27 mouse cellular contexts compared by ENCODE assay signal in genomic region chr1:128024363-128025114, GRCm38 (mm10).
DNase-seq lines count a peak whose midpoint lies in the region; ATAC-seq and TF ChIP-seq lines count a peak whose summit lies in the region.
"Had no signal": no experiment of that assay in that cellular context is flagged by ENCODE, and none has a peak within 500 bp of the region (broad histone marks: within the 10 kb centered on the region; RNA-seq: fewer than 3 reads in every experiment).

No protein-coding gene starts in this region.

- H3K4me3 ChIP-seq in heart, embryonic 12.5 days: no peak overlapping the region
- H3K4me3 ChIP-seq in kidney, postnatal 0 days (replicated peaks; ENCODE audit: low read depth, low read length): no peak overlapping the region
- H3K4me3 ChIP-seq in lung, embryonic 16.5 days (ENCODE audit: low read length): no peak overlapping the region
- H3K4me3 ChIP-seq in intestine, embryonic 16.5 days (ENCODE audit: low read length): no peak overlapping the region
- H3K4me3 ChIP-seq: forebrain, embryonic 13.5 days; heart, embryonic 15.5 days; hindbrain, embryonic 13.5 days; left cerebral cortex, adult 2 months; limb, embryonic 15.5 days; midbrain, embryonic 13.5 days; neural tube, embryonic 13.5 days had no signal

- H3K27me3 ChIP-seq in heart, embryonic 12.5 days (replicated peaks): no peaks in the 10 kb centered on the region
- no peaks in the 10 kb centered on the region for H3K27me3 ChIP-seq in kidney, postnatal 0 days (ENCODE audit: insufficient read depth, low read length)
- H3K27me3 ChIP-seq in lung, embryonic 16.5 days (ENCODE audit: control insufficient read depth, insufficient read depth, low read depth, low read length): no peaks in the 10 kb centered on the region
- H3K27me3 ChIP-seq in intestine, embryonic 16.5 days (replicated peaks; ENCODE audit: control insufficient read depth, insufficient read depth, low read length): no peaks in the 10 kb centered on the region
- H3K27me3 ChIP-seq: forebrain, embryonic 13.5 days; heart, embryonic 15.5 days; hindbrain, embryonic 13.5 days; limb, embryonic 15.5 days; midbrain, embryonic 13.5 days; neural tube, embryonic 13.5 days; Patski had no signal

- ATAC-seq in heart, embryonic 12.5 days (ENCODE audit: insufficient number of reproducible peaks, low FRiP score): no peak
- no peak for ATAC-seq in kidney, postnatal 0 days (replicated peaks; ENCODE audit: low FRiP score, low read depth)
- ATAC-seq in lung, embryonic 16.5 days (ENCODE audit: low read depth): peak; percentile 98
- ATAC-seq in intestine, embryonic 16.5 days: 0 out of 2 replicates have a peak, but pooled peaks have one; percentile 68
- ATAC-seq: forebrain, embryonic 13.5 days; midbrain, embryonic 13.5 days; Patski had no signal

- no peak overlapping the region for H3K27ac ChIP-seq in heart, embryonic 12.5 days (ENCODE audit: poor library complexity, severe bottlenecking)
- no peak overlapping the region for H3K27ac ChIP-seq in kidney, postnatal 0 days
- H3K27ac ChIP-seq in lung, embryonic 16.5 days (ENCODE audit: low read length): no peak overlapping the region
- H3K27ac ChIP-seq in intestine, embryonic 16.5 days (ENCODE audit: low read length): no peak overlapping the region
- H3K27ac ChIP-seq: forebrain, embryonic 13.5 days; heart, embryonic 15.5 days; hindbrain, embryonic 13.5 days; left cerebral cortex, adult 2 months; limb, embryonic 15.5 days; liver, embryonic 14.5 days; macrophage; midbrain, embryonic 13.5 days; neural tube, embryonic 13.5 days had no signal

- TF ChIP-seq CTCF in kidney, postnatal 0 days (IDR thresholded peaks at IDR 0.05; ENCODE audit: low read depth): no peak

- 95% methylated on average over 4 of the region's 4 CpGs for WGBS in heart, embryonic 12.5 days
- WGBS in kidney, postnatal 0 days: 65% methylated on average over 4 of the region's 4 CpGs
- 58% methylated on average over 4 of the region's 4 CpGs for WGBS in lung, embryonic 16.5 days
- 70% methylated on average over 4 of the region's 4 CpGs for WGBS in intestine, embryonic 16.5 days

- no peaks in the 10 kb centered on the region for H3K36me3 ChIP-seq in heart, embryonic 12.5 days
- H3K36me3 ChIP-seq in kidney, postnatal 0 days (ENCODE audit: insufficient read depth, low read length): 0 out of 2 replicates have a peak, but pooled peaks cover 3% of the 10 kb centered on the region
- H3K36me3 ChIP-seq in lung, embryonic 16.5 days (ENCODE audit: control insufficient read depth, insufficient read depth, low read length): no peaks in the 10 kb centered on the region
- no peaks in the 10 kb centered on the region for H3K36me3 ChIP-seq in intestine, embryonic 16.5 days (ENCODE audit: control insufficient read depth, insufficient read depth, low read length)
- H3K36me3 ChIP-seq: heart, embryonic 15.5 days; hindbrain, embryonic 13.5 days; limb, embryonic 15.5 days; midbrain, embryonic 13.5 days; neural tube, embryonic 13.5 days had no signal

- no peak overlapping the region for H3K4me2 ChIP-seq in heart, embryonic 12.5 days
- no peak overlapping the region for H3K4me2 ChIP-seq in kidney, postnatal 0 days (ENCODE audit: low read length)
- H3K4me2 ChIP-seq in lung, embryonic 16.5 days (ENCODE audit: low read depth, low read length): no peak overlapping the region
- no peak overlapping the region for H3K4me2 ChIP-seq in intestine, embryonic 16.5 days (ENCODE audit: low read depth, low read length)
- H3K4me2 ChIP-seq: forebrain, embryonic 13.5 days; heart, embryonic 15.5 days; hindbrain, embryonic 13.5 days; limb, embryonic 15.5 days; midbrain, embryonic 13.5 days; neural tube, embryonic 13.5 days had no signal

- DNase-seq in heart, postnatal 10 days: peak; percentile 4
- DNase-seq in kidney, postnatal 0 days (ENCODE audit: low spot score): peak; percentile 69
- no peak for DNase-seq in kidney, adult 8-10 months
- DNase-seq in lung, adult 18-20 months: no peak
- no peak for DNase-seq in left cerebral cortex, postnatal 14 days (ENCODE audit: low spot score in 2 of 2)
- DNase-seq: adrenal gland, postnatal 10 days; cerebellum, adult 8-10 months; cerebellum, postnatal 36 days; gastrocnemius, postnatal 10 days; heart, postnatal 36 days; kidney, adult 2 months; right cerebral cortex, postnatal 4 days; thymus, postnatal 14 days had no signal

- no peaks in the 10 kb centered on the region for H3K4me1 ChIP-seq in heart, embryonic 12.5 days (replicated peaks)
- no peaks in the 10 kb centered on the region for H3K4me1 ChIP-seq in kidney, postnatal 0 days (replicated peaks; ENCODE audit: insufficient read depth, low read length)
- peaks cover 3% of the 10 kb centered on the region for H3K4me1 ChIP-seq in lung, embryonic 16.5 days (replicated peaks; ENCODE audit: control insufficient read depth, insufficient read depth, low read length)
- no peaks in the 10 kb centered on the region for H3K4me1 ChIP-seq in intestine, embryonic 16.5 days (ENCODE audit: control insufficient read depth, insufficient read depth, low read length)
- H3K4me1 ChIP-seq: forebrain, embryonic 13.5 days; heart, embryonic 15.5 days; hindbrain, embryonic 13.5 days; limb, embryonic 15.5 days; neural tube, embryonic 13.5 days had no signal

- no peaks in the 10 kb centered on the region for H3K9me3 ChIP-seq in heart, embryonic 12.5 days (replicated peaks)
- no peaks in the 10 kb centered on the region for H3K9me3 ChIP-seq in kidney, postnatal 0 days (replicated peaks; ENCODE audit: low read length)
- H3K9me3 ChIP-seq in lung, embryonic 16.5 days (ENCODE audit: control insufficient read depth, low read length): no peaks in the 10 kb centered on the region
- H3K9me3 ChIP-seq in intestine, embryonic 16.5 days (ENCODE audit: control insufficient read depth, low read length): no peaks in the 10 kb centered on the region
- H3K9me3 ChIP-seq: forebrain, embryonic 13.5 days; G1E; heart, embryonic 15.5 days; hindbrain, embryonic 13.5 days; limb, embryonic 15.5 days; midbrain, embryonic 13.5 days; neural tube, embryonic 13.5 days had no signal

- intact Hi-C loops in heart, postnatal 10 days (cut with DNase I): no loop called here
- intact Hi-C loops in left cerebral cortex, postnatal 14 days (cut with DNase I): no loop called here

- no peak overlapping the region for H3K9ac ChIP-seq in heart, embryonic 12.5 days
- no peak overlapping the region for H3K9ac ChIP-seq in kidney, postnatal 0 days (ENCODE audit: low read depth, low read length)
- H3K9ac ChIP-seq in lung, embryonic 16.5 days (ENCODE audit: low read length): no peak overlapping the region
- H3K9ac ChIP-seq in intestine, embryonic 16.5 days (ENCODE audit: low read depth, low read length): no peak overlapping the region
- H3K9ac ChIP-seq: forebrain, embryonic 13.5 days; heart, embryonic 15.5 days; hindbrain, embryonic 13.5 days; limb, embryonic 15.5 days; liver, embryonic 14.5 days; midbrain, embryonic 13.5 days; neural tube, embryonic 13.5 days had no signal

Comparison
In these comparisons a context has a peak if more than half of its experiments do, and no peak if none do; other contexts are left out.
1. DNase-seq: peak in heart, postnatal 10 days (2 of 2) and kidney, postnatal 0 days (single experiment); none in kidney, adult 8-10 months (0 of 2), lung, adult 18-20 months (0 of 2) and left cerebral cortex, postnatal 14 days (0 of 2).
2. ATAC-seq: peak in lung, embryonic 16.5 days (single experiment) and intestine, embryonic 16.5 days (single experiment); none in heart, embryonic 12.5 days (single experiment) and kidney, postnatal 0 days (single experiment).